Mouse (Mus musculus): ENCODE data around the gene Serpina3a. TPM values are rescaled to one million over a fixed set of nuclear protein-coding genes. Genes with fewer than 3 reads are reported as not detected.
A peak's percentile ranks its signal among the peaks of the same experiment; 100 is the strongest.
"Not testable (repeated sequence)": the region's sequence is repeated elsewhere in the genome, so short reads cannot be mapped to it uniquely, and the experiment has no call there.

Serpina3a gene
- polyA plus RNA-seq (2015; fragmentation: Nextera tagmentation; extraction: Ambion mirVana) = not detected in 2 replicates

DNA sequence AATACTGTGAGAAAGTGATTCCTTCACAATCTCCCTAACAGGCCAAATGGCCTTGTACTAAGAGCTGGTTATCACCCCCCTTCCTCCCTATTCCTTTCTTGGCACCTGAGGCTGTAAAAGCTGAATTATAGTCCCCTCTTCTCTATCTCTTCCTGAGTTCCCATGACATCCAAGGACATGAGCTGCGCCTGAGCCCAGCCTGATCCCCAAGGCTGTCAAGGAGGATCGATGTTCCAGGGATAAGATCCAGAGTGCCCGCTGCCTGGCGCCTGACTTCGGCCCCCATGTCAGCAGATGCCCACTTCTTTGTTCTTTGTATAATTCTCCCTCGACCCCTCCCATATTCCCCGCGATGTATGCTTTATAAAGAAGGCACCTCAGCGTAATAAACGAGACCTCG, at the start of gene Serpina3a:
Gene Serpina3a, plus strand, starts transcription at position 392 of the 400 bp plus-strand sequence.
- not testable (repeated sequence) for ATAC-seq; H3K4me2 ChIP-seq (ENCODE audit: low read depth, low read length)
- WGBS = 87% methylated on average over 11 of the region's 11 CpGs

DNA sequence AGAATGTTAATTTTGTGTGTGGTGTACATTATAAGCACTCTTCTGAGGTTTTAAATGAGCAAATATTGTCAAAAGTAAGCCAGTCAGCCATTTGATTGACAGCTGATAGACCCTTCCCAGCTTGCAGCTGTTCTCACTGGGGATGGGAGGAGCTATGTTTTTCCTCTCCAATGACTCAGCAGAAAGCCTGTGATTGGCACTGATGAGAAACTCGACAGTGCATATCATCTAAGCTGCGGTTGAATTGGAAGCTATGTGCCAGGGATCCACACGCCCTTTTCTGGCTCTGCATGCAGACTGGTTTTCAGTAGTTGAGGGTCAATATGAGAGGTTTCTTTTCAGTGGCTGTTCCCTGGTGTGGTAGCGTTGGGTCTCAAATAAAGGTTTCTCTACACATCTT, 48.0 kb upstream of the Serpina3a start:
- no peaks in the 10 kb centered on the region for H3K9me3 ChIP-seq (ENCODE audit: control insufficient read depth, low read length)
- H3K27ac ChIP-seq (ENCODE audit: low read length) = no peak overlapping the region
- no peaks in the 10 kb centered on the region for H3K27me3 ChIP-seq (replicated peaks; ENCODE audit: control insufficient read depth, insufficient read depth, low read length)
- ATAC-seq = no peak
- 67% methylated on average over 4 of the region's 4 CpGs for WGBS
- H3K4me1 ChIP-seq (ENCODE audit: control insufficient read depth, insufficient read depth, low read length) = no peaks in the 10 kb centered on the region
- H3K4me3 ChIP-seq (ENCODE audit: low read length) = no peak overlapping the region
- H3K4me2 ChIP-seq (ENCODE audit: low read depth, low read length) = no peak overlapping the region
- no peaks in the 10 kb centered on the region for H3K36me3 ChIP-seq (ENCODE audit: control insufficient read depth, insufficient read depth, low read length)
- H3K9ac ChIP-seq (ENCODE audit: low read depth, low read length) = no peak overlapping the region

More for the DNA sequence above, at the start of gene Serpina3a:
- H3K4me1 ChIP-seq (ENCODE audit: control insufficient read depth, insufficient read depth, low read length); H3K27me3 ChIP-seq (replicated peaks; ENCODE audit: control insufficient read depth, insufficient read depth, low read length); H3K4me3 ChIP-seq (ENCODE audit: low read length); H3K9ac ChIP-seq (ENCODE audit: low read depth, low read length); H3K36me3 ChIP-seq (ENCODE audit: control insufficient read depth, insufficient read depth, low read length); H3K27ac ChIP-seq (ENCODE audit: low read length); H3K9me3 ChIP-seq (ENCODE audit: control insufficient read depth, low read length): not testable (repeated sequence)

DNA sequence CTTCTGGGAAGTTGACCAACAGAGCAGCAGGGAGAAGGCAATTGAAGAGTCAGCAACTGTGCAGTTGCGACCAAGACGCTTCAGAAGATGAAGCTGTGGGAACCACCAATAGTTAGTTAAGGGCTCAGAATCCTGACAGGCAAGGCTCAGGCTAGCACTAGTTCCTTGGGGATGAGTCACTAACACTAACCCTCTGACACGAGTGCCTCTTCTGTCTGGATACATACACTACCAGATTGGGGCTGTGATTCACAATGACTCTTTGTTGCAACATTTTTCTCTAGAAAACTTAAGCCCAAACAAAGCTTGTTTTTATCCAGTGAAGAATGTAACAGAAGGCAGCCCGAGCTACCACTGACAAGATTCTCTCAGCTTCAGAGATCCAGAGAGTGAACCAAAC, 47.5 kb upstream of the Serpina3a start:
- no peaks in the 10 kb centered on the region for H3K36me3 ChIP-seq (ENCODE audit: control insufficient read depth, insufficient read depth, low read length)
- H3K9ac ChIP-seq (ENCODE audit: low read depth, low read length) = no peak overlapping the region
- no peak for ATAC-seq
- WGBS = 76% methylated on average over 4 of the region's 4 CpGs
- no peak overlapping the region for H3K4me2 ChIP-seq (ENCODE audit: low read depth, low read length)
- no peaks in the 10 kb centered on the region for H3K27me3 ChIP-seq (replicated peaks; ENCODE audit: control insufficient read depth, insufficient read depth, low read length)
- H3K27ac ChIP-seq (ENCODE audit: low read length) = no peak overlapping the region
- no peak overlapping the region for H3K4me3 ChIP-seq (ENCODE audit: low read length)
- H3K4me1 ChIP-seq (ENCODE audit: control insufficient read depth, insufficient read depth, low read length) = no peaks in the 10 kb centered on the region
- no peaks in the 10 kb centered on the region for H3K9me3 ChIP-seq (ENCODE audit: control insufficient read depth, low read length)

DNA sequence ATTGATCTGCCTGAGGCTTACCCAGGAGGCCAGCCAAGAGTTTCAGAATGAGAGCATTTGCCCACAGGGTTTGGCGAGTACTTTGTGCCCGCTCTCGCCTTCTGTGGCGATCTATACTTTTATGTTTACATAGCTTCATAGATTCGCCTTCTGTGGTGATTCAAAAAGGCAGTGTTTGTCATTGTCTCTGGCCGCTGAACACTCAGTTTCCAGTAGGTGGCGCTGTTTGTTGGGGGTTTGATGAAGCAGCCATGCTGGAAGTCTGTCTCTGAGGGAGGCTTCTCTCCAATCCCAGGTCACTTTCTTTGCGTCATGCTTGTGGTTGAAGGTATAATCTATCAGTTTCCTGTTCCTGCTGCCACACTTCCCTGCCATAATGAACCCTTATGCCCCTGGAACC, 46.3 kb upstream of the Serpina3a start:
- WGBS = 8% methylated on average over 8 of the region's 8 CpGs
- H3K4me1 ChIP-seq (ENCODE audit: control insufficient read depth, insufficient read depth, low read length) = no peaks in the 10 kb centered on the region
- H3K36me3 ChIP-seq (ENCODE audit: control insufficient read depth, insufficient read depth, low read length) = no peaks in the 10 kb centered on the region
- no peaks in the 10 kb centered on the region for H3K27me3 ChIP-seq (replicated peaks; ENCODE audit: control insufficient read depth, insufficient read depth, low read length)
- no peak for ATAC-seq
- H3K4me2 ChIP-seq (ENCODE audit: low read depth, low read length) = no peak overlapping the region
- H3K4me3 ChIP-seq (ENCODE audit: low read length) = no peak overlapping the region
- no peak overlapping the region for H3K27ac ChIP-seq (ENCODE audit: low read length)
- H3K9ac ChIP-seq (ENCODE audit: low read depth, low read length) = no peak overlapping the region
- H3K9me3 ChIP-seq (ENCODE audit: control insufficient read depth, low read length) = no peaks in the 10 kb centered on the region

DNA sequence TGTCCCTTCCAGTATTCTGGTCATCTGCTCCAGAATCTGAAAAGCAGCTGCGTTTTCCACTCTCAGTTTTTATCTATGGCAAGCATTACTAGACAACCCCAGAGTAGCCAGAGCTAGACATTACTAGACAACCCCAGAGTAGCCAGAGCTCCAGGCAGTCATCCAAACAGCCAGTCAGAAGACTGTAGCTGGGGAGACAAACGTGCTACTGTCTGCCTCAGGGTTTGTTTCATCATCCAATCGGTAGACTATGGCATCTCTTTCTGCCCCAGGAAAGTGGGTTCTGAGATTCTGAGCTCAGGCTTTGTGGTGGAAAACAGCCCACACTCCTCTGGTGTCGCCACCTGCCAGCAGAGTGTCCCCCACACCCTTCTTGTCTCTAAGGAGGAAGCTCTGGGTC, 45.0 kb upstream of the Serpina3a start:
- Histone ChIP-seq H3K4me2 (ENCODE audit: low read depth, low read length) (no peak overlapping the region; the same call in 1 of the 2 replicates), H3K4me1 (ENCODE audit: control insufficient read depth, insufficient read depth, low read length) (no peaks in the 10 kb centered on the region), H3K27ac (ENCODE audit: low read length) (no peak overlapping the region), H3K4me3 (ENCODE audit: low read length) (peak overlapping the region; percentile 15; the same call in 1 of the 2 replicates), H3K9ac (ENCODE audit: low read depth, low read length) (0 out of 2 replicates have a peak overlapping the region, but pooled peaks have one; percentile 25), H3K27me3 (replicated peaks; ENCODE audit: control insufficient read depth, insufficient read depth, low read length) (no peaks in the 10 kb centered on the region), H3K36me3 (ENCODE audit: control insufficient read depth, insufficient read depth, low read length) (no peaks in the 10 kb centered on the region), H3K9me3 (ENCODE audit: control insufficient read depth, low read length) (no peaks in the 10 kb centered on the region)
- peak; percentile 60; the same call in 1 of the 2 replicates for ATAC-seq
- WGBS = 30% methylated on average over 4 of the region's 4 CpGs

DNA sequence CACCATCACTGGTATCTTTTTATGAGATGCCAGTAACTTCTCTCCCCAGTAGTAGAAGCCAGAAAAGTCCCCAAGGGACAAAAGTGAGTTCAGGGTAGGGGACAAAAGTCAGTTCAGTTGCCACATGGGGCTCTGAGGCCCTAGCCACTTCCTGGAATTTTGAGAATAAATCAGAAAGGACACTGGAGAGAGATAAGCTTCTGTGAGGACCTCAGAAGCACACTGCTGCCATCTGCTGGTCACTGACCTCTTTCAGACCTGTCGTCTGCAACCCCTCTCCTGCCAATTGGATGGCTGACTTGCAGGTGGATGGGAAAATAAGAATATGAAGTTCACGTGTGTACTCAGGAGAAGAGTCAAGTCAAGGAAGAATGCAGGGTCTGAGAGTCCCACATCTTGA, 42.9 kb upstream of the Serpina3a start:
- Histone ChIP-seq H3K27ac (ENCODE audit: low read length) (no peak overlapping the region), H3K36me3 (ENCODE audit: control insufficient read depth, insufficient read depth, low read length) (no peaks in the 10 kb centered on the region), H3K4me1 (ENCODE audit: control insufficient read depth, insufficient read depth, low read length) (no peaks in the 10 kb centered on the region), H3K9ac (ENCODE audit: low read depth, low read length) (no peak overlapping the region), H3K27me3 (replicated peaks; ENCODE audit: control insufficient read depth, insufficient read depth, low read length) (no peaks in the 10 kb centered on the region), H3K4me2 (ENCODE audit: low read depth, low read length) (no peak overlapping the region), H3K4me3 (ENCODE audit: low read length) (no peak overlapping the region), H3K9me3 (ENCODE audit: control insufficient read depth, low read length) (no peaks in the 10 kb centered on the region)
- peak; percentile 61 for ATAC-seq
- WGBS = 10% methylated on average over 2 of the region's 2 CpGs

DNA sequence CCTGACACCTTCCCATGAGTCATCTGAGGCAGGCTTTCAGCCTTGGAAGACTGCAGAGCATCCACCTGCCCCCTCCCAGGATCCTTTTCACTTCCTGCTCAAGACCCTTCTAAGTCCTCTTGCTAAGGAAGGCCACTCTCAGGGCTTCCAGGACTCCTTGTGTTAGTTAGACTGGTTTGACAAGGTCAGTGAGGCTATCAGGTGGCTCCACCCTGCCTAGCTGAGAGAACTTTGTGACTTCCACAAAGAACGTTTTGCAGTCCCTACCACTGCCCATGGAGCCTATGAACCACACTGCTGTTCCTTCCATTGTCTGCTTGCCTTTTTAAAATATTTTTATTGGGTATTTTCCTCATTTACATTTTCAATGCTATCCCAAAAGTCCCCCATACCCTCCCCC, 40.8 kb upstream of the Serpina3a start:
- Histone ChIP-seq H3K27me3 (replicated peaks; ENCODE audit: control insufficient read depth, insufficient read depth, low read length) (no peaks in the 10 kb centered on the region), H3K36me3 (ENCODE audit: control insufficient read depth, insufficient read depth, low read length) (no peaks in the 10 kb centered on the region), H3K27ac (ENCODE audit: low read length) (no peak overlapping the region), H3K9ac (ENCODE audit: low read depth, low read length) (no peak overlapping the region), H3K9me3 (ENCODE audit: control insufficient read depth, low read length) (no peaks in the 10 kb centered on the region), H3K4me2 (ENCODE audit: low read depth, low read length) (no peak overlapping the region), H3K4me3 (ENCODE audit: low read length) (no peak overlapping the region), H3K4me1 (ENCODE audit: control insufficient read depth, insufficient read depth, low read length) (no peaks in the 10 kb centered on the region)
- WGBS = 33% methylated on average over 1 of the region's 1 CpGs
- ATAC-seq = peak; percentile 78

DNA sequence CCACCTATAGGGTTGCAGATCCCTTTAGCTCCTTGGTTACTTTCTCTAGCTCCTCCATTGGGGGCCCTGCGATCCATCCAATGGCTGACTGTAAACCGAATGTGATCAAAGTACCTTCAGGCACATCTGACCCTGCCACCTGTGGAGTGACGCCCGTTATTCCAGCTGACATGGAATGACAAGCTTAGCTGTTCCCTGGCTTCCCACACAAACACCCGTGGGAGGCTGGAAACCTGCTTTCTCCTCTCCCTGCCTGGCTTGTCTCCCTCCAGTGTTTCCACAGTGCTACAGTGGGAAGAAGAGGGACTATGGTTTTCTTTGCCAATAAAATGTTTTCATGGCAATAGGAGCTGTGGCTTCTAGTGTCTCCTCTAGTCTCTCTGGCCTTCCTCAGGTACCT, 40.2 kb upstream of the Serpina3a start:
- Histone ChIP-seq H3K36me3 (ENCODE audit: control insufficient read depth, insufficient read depth, low read length) (no peaks in the 10 kb centered on the region), H3K27me3 (replicated peaks; ENCODE audit: control insufficient read depth, insufficient read depth, low read length) (no peaks in the 10 kb centered on the region), H3K9me3 (ENCODE audit: control insufficient read depth, low read length) (no peaks in the 10 kb centered on the region), H3K27ac (ENCODE audit: low read length) (no peak overlapping the region), H3K4me2 (ENCODE audit: low read depth, low read length) (no peak overlapping the region), H3K4me1 (ENCODE audit: control insufficient read depth, insufficient read depth, low read length) (no peaks in the 10 kb centered on the region), H3K4me3 (ENCODE audit: low read length) (no peak overlapping the region), H3K9ac (ENCODE audit: low read depth, low read length) (no peak overlapping the region)
- no peak for ATAC-seq
- WGBS = 66% methylated on average over 5 of the region's 5 CpGs

DNA sequence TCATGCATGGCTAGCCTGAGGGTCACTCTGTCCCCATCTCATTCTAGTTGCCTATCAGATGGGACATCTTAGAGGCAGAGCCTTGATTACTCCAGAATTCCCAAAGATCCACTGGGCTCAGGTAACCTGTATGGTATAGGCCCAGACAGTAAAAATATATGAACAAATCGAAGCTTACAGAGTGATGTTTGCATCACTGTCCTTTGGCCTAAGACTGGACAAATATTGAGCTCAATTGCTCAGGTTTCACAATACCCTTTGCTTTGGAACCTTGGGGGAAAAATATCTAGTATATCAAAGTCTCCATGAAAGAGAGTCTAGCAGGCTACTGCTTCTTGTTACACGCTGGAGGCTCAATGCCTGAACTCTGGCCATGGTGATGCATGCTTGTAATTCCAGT, 22.4 kb upstream of the Serpina3a start:
- no peaks in the 10 kb centered on the region for H3K4me1 ChIP-seq (ENCODE audit: control insufficient read depth, insufficient read depth, low read length)
- H3K36me3 ChIP-seq (ENCODE audit: control insufficient read depth, insufficient read depth, low read length) = no peaks in the 10 kb centered on the region
- H3K27ac ChIP-seq (ENCODE audit: low read length) = no peak overlapping the region
- no peak overlapping the region for H3K4me2 ChIP-seq (ENCODE audit: low read depth, low read length)
- no peak overlapping the region for H3K9ac ChIP-seq (ENCODE audit: low read depth, low read length)
- H3K27me3 ChIP-seq (replicated peaks; ENCODE audit: control insufficient read depth, insufficient read depth, low read length) = no peaks in the 10 kb centered on the region
- no peak overlapping the region for H3K4me3 ChIP-seq (ENCODE audit: low read length)
- no peaks in the 10 kb centered on the region for H3K9me3 ChIP-seq (ENCODE audit: control insufficient read depth, low read length)
- 72% methylated on average over 2 of the region's 2 CpGs for WGBS
- no peak for ATAC-seq

DNA sequence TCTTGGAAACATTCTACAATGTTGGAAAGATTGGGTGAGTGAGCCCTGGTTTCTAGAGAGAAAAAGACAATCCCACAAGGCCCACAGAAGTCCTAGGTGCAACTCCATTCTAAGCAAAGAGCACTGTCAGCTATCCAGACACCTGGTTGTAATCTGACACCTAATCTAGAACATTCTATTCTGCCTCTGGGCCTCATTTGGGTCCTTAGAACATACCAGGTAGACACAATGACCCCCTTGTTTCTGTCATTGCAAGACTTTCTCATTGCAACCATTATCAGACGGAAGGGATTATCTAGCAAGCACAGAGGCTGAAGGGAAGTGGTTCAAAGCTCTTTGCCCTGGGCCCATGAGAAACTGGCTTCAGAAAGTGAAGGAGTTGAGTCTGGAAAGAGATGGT, 21.2 kb upstream of the Serpina3a start:
- no peak overlapping the region for H3K4me2 ChIP-seq (ENCODE audit: low read depth, low read length)
- H3K4me3 ChIP-seq (ENCODE audit: low read length) = no peak overlapping the region
- no peak overlapping the region for H3K9ac ChIP-seq (ENCODE audit: low read depth, low read length)
- H3K27ac ChIP-seq (ENCODE audit: low read length) = no peak overlapping the region
- WGBS = 75% methylated on average over 1 of the region's 1 CpGs
- H3K9me3 ChIP-seq (ENCODE audit: control insufficient read depth, low read length) = no peaks in the 10 kb centered on the region
- H3K36me3 ChIP-seq (ENCODE audit: control insufficient read depth, insufficient read depth, low read length) = no peaks in the 10 kb centered on the region
- H3K4me1 ChIP-seq (ENCODE audit: control insufficient read depth, insufficient read depth, low read length) = no peaks in the 10 kb centered on the region
- ATAC-seq = no peak
- H3K27me3 ChIP-seq (replicated peaks; ENCODE audit: control insufficient read depth, insufficient read depth, low read length) = no peaks in the 10 kb centered on the region

Data from intestine, embryonic 16.5 days (tissue).